Mouse (Mus musculus): ENCODE results near the gene Dedd2. TPM values are rescaled to one million over a fixed set of nuclear protein-coding genes. Genes with fewer than 3 reads are reported as not detected.

The Dedd2 gene
- polyA plus RNA-seq, 1 experiment from 2014 or later: 11.0 TPM

DNA sequence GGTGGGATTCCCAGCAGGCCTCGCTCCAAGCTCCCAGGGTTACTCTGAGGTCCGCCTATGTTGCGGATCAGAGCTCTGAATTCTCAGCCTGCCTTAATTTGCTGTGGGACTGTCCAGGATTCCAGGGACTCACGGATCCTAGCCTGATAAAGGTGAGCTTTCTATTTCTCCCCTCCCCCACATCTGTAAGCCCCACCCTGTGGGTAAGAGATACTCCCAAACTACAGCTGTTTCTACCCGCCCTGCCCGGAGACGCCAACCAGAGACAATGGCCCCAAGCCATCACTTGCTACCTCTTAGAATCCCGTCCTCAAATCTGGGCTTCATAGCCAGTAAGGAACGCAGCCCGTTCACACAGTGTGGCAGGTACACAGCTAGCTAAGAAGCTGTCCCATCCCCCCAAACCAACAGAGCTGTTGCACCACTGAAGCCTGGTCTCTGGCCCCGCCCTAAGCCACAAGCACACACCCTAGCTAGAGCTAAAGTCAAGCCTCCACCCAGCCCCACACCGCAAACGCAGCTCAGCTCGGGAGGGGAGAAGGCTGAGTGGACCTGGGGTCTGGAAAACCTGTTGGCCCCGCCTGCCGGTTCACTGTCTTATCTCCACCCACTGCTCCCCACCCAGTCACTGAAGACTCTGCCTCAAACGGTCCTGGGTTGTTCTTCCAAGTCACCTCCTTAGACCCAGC lies 64.8 kb downstream of the Dedd2 start:
- peak overlapping the region; percentile 32 for H3K4me2 ChIP-seq (ENCODE audit: low read depth)
- ATAC-seq (ENCODE audit: insufficient read depth, low FRiP score, low TSS enrichment) (no peak), DNase-seq (ENCODE audit: low spot score) (no peak)
- no peaks in the 10 kb centered on the region for H3K36me3 ChIP-seq (ENCODE audit: control insufficient read depth, insufficient read depth, low read length)
- H3K27ac ChIP-seq (ENCODE audit: low read depth, low read length): 0 out of 2 replicates have a peak overlapping the region, but pooled peaks have one; percentile 41
- peaks cover 50% of the 10 kb centered on the region for H3K4me1 ChIP-seq (ENCODE audit: control insufficient read depth, insufficient read depth, low read length)
- H3K4me3 ChIP-seq (ENCODE audit: low read depth, low read length): no peak overlapping the region
- no peaks in the 10 kb centered on the region for H3K27me3 ChIP-seq (ENCODE audit: control insufficient read depth, insufficient read depth, low read length)
- H3K9me3 ChIP-seq (ENCODE audit: control insufficient read depth, low read length): no peaks in the 10 kb centered on the region
- 18% methylated on average over 17 of the region's 17 CpGs for WGBS
- H3K9ac ChIP-seq (ENCODE audit: low read length): peak overlapping the region; percentile 37

DNA sequence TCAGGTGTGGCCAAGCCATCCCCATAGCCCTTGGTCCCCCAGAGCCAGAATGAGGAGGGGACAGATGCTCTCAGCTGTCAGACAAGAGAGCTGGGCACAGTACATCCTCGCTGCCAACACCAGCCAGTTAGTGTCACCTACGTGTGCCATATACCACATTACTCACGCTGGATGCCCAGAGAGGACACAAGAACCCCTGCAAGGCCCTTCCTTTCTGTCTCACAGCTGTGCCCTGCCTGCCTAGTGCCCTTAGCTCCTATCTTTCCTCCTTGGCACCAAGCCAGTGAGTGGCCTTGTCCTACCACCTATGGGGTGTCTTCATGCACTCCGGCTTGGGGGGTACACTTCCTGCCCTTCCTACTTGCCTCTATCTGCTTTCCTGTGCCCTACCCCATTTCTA lies 65.8 kb downstream of the Dedd2 start:
- H3K9me3 ChIP-seq (ENCODE audit: control insufficient read depth, low read length): no peaks in the 10 kb centered on the region
- H3K36me3 ChIP-seq (ENCODE audit: control insufficient read depth, insufficient read depth, low read length): no peaks in the 10 kb centered on the region
- ATAC-seq (ENCODE audit: insufficient read depth, low FRiP score, low TSS enrichment): no peak
- H3K4me1 ChIP-seq (ENCODE audit: control insufficient read depth, insufficient read depth, low read length): peaks cover 60% of the 10 kb centered on the region
- no peak overlapping the region for H3K4me3 ChIP-seq (ENCODE audit: low read depth, low read length)
- no peak for DNase-seq (ENCODE audit: low spot score)
- peak overlapping the region; percentile 61 for H3K9ac ChIP-seq (ENCODE audit: low read length)
- WGBS: 70% methylated on average over 4 of the region's 4 CpGs
- H3K4me2 ChIP-seq (ENCODE audit: low read depth): peak overlapping the region; percentile 32
- H3K27ac ChIP-seq (ENCODE audit: low read depth, low read length): peak overlapping the region; percentile 93
- no peaks in the 10 kb centered on the region for H3K27me3 ChIP-seq (ENCODE audit: control insufficient read depth, insufficient read depth, low read length)

DNA sequence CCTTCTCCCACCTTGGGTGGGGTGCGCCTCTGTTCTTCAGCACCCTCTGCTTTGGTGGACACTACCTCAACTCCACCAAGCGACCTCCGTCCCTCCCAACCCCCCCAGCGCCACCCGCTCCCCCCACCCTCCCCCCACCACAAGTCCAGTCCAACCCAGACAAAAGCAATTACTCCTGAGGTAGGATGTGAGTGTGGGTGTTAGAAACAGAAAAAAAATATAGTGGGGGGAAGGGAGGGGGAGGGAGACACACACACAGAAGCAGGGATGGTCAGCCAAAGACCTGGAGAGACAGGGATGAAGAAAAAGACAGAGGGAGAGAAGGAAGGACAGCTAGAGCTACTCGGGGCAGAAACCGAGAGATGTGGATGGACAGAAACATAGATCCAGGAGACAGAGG lies 66.6 kb downstream of the Dedd2 start:
- 48% methylated on average over 7 of the region's 7 CpGs for WGBS
- no peak for ATAC-seq (ENCODE audit: insufficient read depth, low FRiP score, low TSS enrichment)
- Histone ChIP-seq H3K27me3 (ENCODE audit: control insufficient read depth, insufficient read depth, low read length) (no peaks in the 10 kb centered on the region), H3K9me3 (ENCODE audit: control insufficient read depth, low read length) (no peaks in the 10 kb centered on the region), H3K9ac (ENCODE audit: low read length) (peak overlapping the region; percentile 61), H3K4me3 (ENCODE audit: low read depth, low read length) (peak overlapping the region; percentile 30), H3K4me1 (ENCODE audit: control insufficient read depth, insufficient read depth, low read length) (peaks cover 63% of the 10 kb centered on the region), H3K27ac (ENCODE audit: low read depth, low read length) (peak overlapping the region; percentile 93), H3K36me3 (ENCODE audit: control insufficient read depth, insufficient read depth, low read length) (no peaks in the 10 kb centered on the region), H3K4me2 (ENCODE audit: low read depth) (peak overlapping the region; percentile 32)
- no peak for DNase-seq (ENCODE audit: low spot score)

DNA sequence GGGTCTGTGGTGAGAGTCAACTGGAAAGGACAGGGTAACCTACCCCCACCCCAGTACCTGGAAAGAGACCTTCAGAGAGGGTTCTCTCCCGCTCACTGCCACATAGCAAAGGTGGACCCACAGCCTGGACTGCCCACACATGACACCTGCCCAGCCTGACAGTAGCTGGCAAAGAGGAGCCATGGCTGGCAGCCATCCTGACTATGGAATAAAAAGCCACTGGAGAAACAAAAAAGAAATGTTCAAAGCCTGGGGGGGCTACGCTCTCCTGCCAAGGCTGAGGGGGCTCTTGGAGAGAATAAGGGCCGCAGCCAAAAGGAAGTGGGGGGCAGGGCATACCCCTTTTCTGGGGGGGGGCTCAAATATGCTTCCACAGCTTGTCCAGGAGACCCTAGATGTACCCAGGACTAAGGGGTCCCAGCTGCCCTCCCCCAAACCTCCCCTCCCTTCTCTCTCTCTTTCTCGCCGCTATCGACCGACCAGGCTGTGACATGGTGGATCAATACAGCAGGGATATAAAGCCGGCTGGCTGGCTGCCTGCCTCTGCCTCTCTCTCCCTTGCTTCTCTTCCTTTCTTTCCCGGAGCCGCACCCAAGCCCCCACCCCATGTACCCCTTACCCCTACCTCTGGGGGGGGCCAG lies 68.4 kb downstream of the Dedd2 start:
- no peak for ATAC-seq (ENCODE audit: insufficient read depth, low FRiP score, low TSS enrichment)
- Histone ChIP-seq H3K27ac (ENCODE audit: low read depth, low read length) (peak overlapping the region; percentile 93), H3K36me3 (ENCODE audit: control insufficient read depth, insufficient read depth, low read length) (no peaks in the 10 kb centered on the region), H3K27me3 (ENCODE audit: control insufficient read depth, insufficient read depth, low read length) (no peaks in the 10 kb centered on the region), H3K4me1 (ENCODE audit: control insufficient read depth, insufficient read depth, low read length) (peaks cover 63% of the 10 kb centered on the region), H3K4me2 (ENCODE audit: low read depth) (peak overlapping the region; percentile 34), H3K9me3 (ENCODE audit: control insufficient read depth, low read length) (no peaks in the 10 kb centered on the region), H3K4me3 (ENCODE audit: low read depth, low read length) (peak overlapping the region; percentile 30), H3K9ac (ENCODE audit: low read length) (peak overlapping the region; percentile 61)
- WGBS: 36% methylated on average over 10 of the region's 10 CpGs
- DNase-seq (ENCODE audit: low spot score): peak; percentile 47

DNA sequence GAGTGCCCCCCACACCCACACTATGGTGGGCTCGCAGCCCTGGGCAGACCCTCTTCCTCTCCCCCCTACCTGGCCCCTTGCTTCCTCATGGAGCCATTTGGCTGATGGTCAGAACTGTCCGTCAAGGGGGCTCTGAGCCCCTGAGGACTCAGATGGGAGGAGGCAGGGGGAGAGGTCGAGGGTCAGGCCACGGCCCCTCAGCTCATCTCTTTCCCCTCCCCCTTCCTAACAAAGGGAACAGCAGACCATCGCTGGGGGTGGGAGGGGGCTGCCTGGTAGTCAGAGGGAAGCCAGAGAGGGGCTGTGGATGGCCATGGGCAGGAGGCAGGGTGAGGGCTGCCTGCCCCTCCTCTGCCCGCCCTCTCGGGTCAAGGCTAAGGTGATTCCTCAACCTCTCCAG lies 69.4 kb downstream of the Dedd2 start:
- ATAC-seq (ENCODE audit: insufficient read depth, low FRiP score, low TSS enrichment): peak; percentile 49
- Histone ChIP-seq H3K4me3 (ENCODE audit: low read depth, low read length) (peak overlapping the region; percentile 6; the same call in 1 of the 2 replicates), H3K4me1 (ENCODE audit: control insufficient read depth, insufficient read depth, low read length) (peaks cover 63% of the 10 kb centered on the region)

DNA sequence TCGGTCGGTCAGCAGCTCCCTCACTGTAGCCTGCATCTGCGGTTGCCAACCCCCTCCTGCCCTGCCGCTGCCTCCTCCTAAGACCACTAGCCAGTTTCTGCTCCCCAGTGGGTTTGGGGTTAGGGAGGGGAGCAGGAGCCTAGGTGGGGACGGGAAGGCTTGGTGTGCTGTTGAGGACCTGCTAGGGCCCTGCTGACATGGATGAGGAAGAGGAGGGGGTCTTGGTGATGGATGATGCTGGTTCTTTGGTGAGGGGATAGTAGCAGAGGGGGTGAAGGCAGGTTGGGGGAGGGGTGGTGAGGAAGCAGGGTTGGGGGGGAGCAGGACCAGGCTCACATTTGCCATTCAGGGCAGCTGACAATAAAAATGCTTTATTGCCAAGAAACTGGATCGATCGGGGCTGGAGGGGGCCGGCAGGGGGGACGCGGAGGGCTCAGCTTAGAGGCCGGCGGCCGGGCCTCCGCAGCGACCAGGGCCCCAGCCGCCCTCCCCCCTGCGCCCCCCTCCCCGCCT lies 70.2 kb downstream of the Dedd2 start:
- no peaks in the 10 kb centered on the region for H3K27me3 ChIP-seq (ENCODE audit: control insufficient read depth, insufficient read depth, low read length)
- H3K9me3 ChIP-seq (ENCODE audit: control insufficient read depth, low read length): no peaks in the 10 kb centered on the region
- H3K4me2 ChIP-seq (ENCODE audit: low read depth): peak overlapping the region; percentile 34
- DNase-seq (ENCODE audit: low spot score) (peak; percentile 72), ATAC-seq (ENCODE audit: insufficient read depth, low FRiP score, low TSS enrichment) (peak; percentile 58)
- H3K27ac ChIP-seq (ENCODE audit: low read depth, low read length): peak overlapping the region; percentile 93
- H3K9ac ChIP-seq (ENCODE audit: low read length): peak overlapping the region; percentile 61
- H3K4me1 ChIP-seq (ENCODE audit: control insufficient read depth, insufficient read depth, low read length): peaks cover 58% of the 10 kb centered on the region
- no peaks in the 10 kb centered on the region for H3K36me3 ChIP-seq (ENCODE audit: control insufficient read depth, insufficient read depth, low read length)
- peak overlapping the region; percentile 10; the same call in 1 of the 2 replicates for H3K4me3 ChIP-seq (ENCODE audit: low read depth, low read length)
- WGBS: 0% methylated on average over 13 of the region's 18 CpGs

More for the DNA sequence above, 69.4 kb downstream of the Dedd2 start:
- DNase-seq (ENCODE audit: low spot score): peak; percentile 75
- Histone ChIP-seq H3K27me3 (ENCODE audit: control insufficient read depth, insufficient read depth, low read length) (no peaks in the 10 kb centered on the region), H3K4me2 (ENCODE audit: low read depth) (peak overlapping the region; percentile 34), H3K9me3 (ENCODE audit: control insufficient read depth, low read length) (no peaks in the 10 kb centered on the region), H3K27ac (ENCODE audit: low read depth, low read length) (peak overlapping the region; percentile 93), H3K36me3 (ENCODE audit: control insufficient read depth, insufficient read depth, low read length) (no peaks in the 10 kb centered on the region), H3K9ac (ENCODE audit: low read length) (peak overlapping the region; percentile 61)
- WGBS: 1% methylated on average over 7 of the region's 7 CpGs

Small RNA genes within 50 kb of the gene (microRNA-seq; reads per million reads assigned to microRNA genes)
- not detected for gene Mir7048

Other genes with a start within 250 kb of the Dedd2 start
- gene Rabac1, start 247.9 kb downstream of the Dedd2 start, polyA plus RNA-seq (2014; fragmentation: Nextera tagmentation; extraction: Ambion mirVana): 111 and 118 TPM in 2 replicates
- gene Atp1a3, start 214.7 kb downstream of the Dedd2 start, polyA plus RNA-seq (2014; fragmentation: Nextera tagmentation; extraction: Ambion mirVana): 50.6 and 59.9 TPM in 2 replicates
- gene Grik5, start 148.3 kb downstream of the Dedd2 start, polyA plus RNA-seq (2014; fragmentation: Nextera tagmentation; extraction: Ambion mirVana): 8.9 and 9.6 TPM in 2 replicates
- gene Zfp574, start 148.0 kb downstream of the Dedd2 start, polyA plus RNA-seq (2014; fragmentation: Nextera tagmentation; extraction: Ambion mirVana): 29.3 and 29.6 TPM in 2 replicates
- 33.7 and 40.9 TPM in 2 replicates for gene Pou2f2, start 40.9 kb downstream of the Dedd2 start, polyA plus RNA-seq (2014; fragmentation: Nextera tagmentation; extraction: Ambion mirVana)
- gene Zfp526, start 810 bp upstream of the Dedd2 start, polyA plus RNA-seq (2014; fragmentation: Nextera tagmentation; extraction: Ambion mirVana): 3.7 and 3.8 TPM in 2 replicates
- gene Gsk3a, start 17.2 kb upstream of the Dedd2 start, polyA plus RNA-seq (2014; fragmentation: Nextera tagmentation; extraction: Ambion mirVana): 15.9 and 19.7 TPM in 2 replicates
- gene Erf, start 30.1 kb upstream of the Dedd2 start, polyA plus RNA-seq (2014; fragmentation: Nextera tagmentation; extraction: Ambion mirVana): 16.2 and 16.7 TPM in 2 replicates
- gene Cic, start 47.1 kb upstream of the Dedd2 start, polyA plus RNA-seq (2014; fragmentation: Nextera tagmentation; extraction: Ambion mirVana): 30.4 and 38.2 TPM in 2 replicates
- 321 and 324 TPM in 2 replicates for gene Pafah1b3, start 77.4 kb upstream of the Dedd2 start, polyA plus RNA-seq (2014; fragmentation: Nextera tagmentation; extraction: Ambion mirVana)
- 0.32 and 1.0 TPM in 2 replicates for gene Prr19, start 80.8 kb upstream of the Dedd2 start, polyA plus RNA-seq (2014; fragmentation: Nextera tagmentation; extraction: Ambion mirVana)
- 9.6 and 10.2 TPM in 2 replicates for gene Tmem145, start 85.5 kb upstream of the Dedd2 start, polyA plus RNA-seq (2014; fragmentation: Nextera tagmentation; extraction: Ambion mirVana)
- 12.9 and 14.7 TPM in 2 replicates for gene Megf8, start 96.5 kb upstream of the Dedd2 start, polyA plus RNA-seq (2014; fragmentation: Nextera tagmentation; extraction: Ambion mirVana)
- gene Cnfn, start 149.1 kb upstream of the Dedd2 start, polyA plus RNA-seq (2014; fragmentation: Nextera tagmentation; extraction: Ambion mirVana): not detected in 2 replicates
- gene Lipe, start 178.1 kb upstream of the Dedd2 start, polyA plus RNA-seq (2014; fragmentation: Nextera tagmentation; extraction: Ambion mirVana): 2.5 and 3.9 TPM in 2 replicates
- gene Cxcl17, start 192.3 kb upstream of the Dedd2 start, polyA plus RNA-seq (2014; fragmentation: Nextera tagmentation; extraction: Ambion mirVana): 0.34 TPM in 1 of 2 replicates, not detected in the other

Measured in neural tube, embryonic 11.5 days (tissue).